Mouse (Mus musculus) E14TG2a.4 (cell line): Measurements from ENCODE around the gene Fam166a.

Source experiments
- H3K27me3 ChIP-seq: 2 replicates; pipeline ENCODE4 v1.6.1; 2014; ENCODE audit warnings: low read length, control low read depth; ENCODE audit not compliant: insufficient read depth
- H3K36me3 ChIP-seq: 2 replicates; pipeline ENCODE4 v1.6.1; 2014; ENCODE audit warnings: low read length, control low read depth; ENCODE audit not compliant: insufficient read depth
- H3K4me1 ChIP-seq: replicated peaks from 2 replicates; pipeline ENCODE4 v1.6.1; 2014; ENCODE audit warnings: low read depth, low read length, control low read depth
- H3K4me3 ChIP-seq: replicated peaks from 2 replicates; pipeline ENCODE4 v1.5.1; 2014; ENCODE audit warnings: mild to moderate bottlenecking, low read length
- H3K9me3 ChIP-seq: 2 replicates; pipeline ENCODE4 v1.6.1; 2014; ENCODE audit warnings: low read length, control low read depth
- CTCF ChIP-seq: conservative IDR thresholded peaks from 2 replicates; pipeline ENCODE4 v1.5.1; 2014; ENCODE audit warnings: low read length
- NANOG ChIP-seq: IDR thresholded peaks from 2 replicates; pipeline ENCODE4 v1.6.1; 2014; ENCODE audit warnings: borderline replicate concordance, low read length, mixed read lengths
- POU5F1 ChIP-seq: IDR thresholded peaks from 2 replicates; pipeline ENCODE4 v1.6.1; 2014; ENCODE audit warnings: low read length, borderline replicate concordance

The Fam166a gene

GRCm38 (mm10) chr2:25181891-25182397, 36.6 kb upstream of the Fam166a start:
- Histone ChIP-seq H3K9me3 (no peaks in the 10 kb centered on the region), H3K4me1 (peaks cover 66% of the 10 kb centered on the region), H3K4me3 (peak overlapping the region; percentile 86), H3K27me3 (peaks cover 93% of the 10 kb centered on the region), H3K36me3 (no peaks in the 10 kb centered on the region)
- TF ChIP-seq CTCF: no peak
- TF ChIP-seq NANOG: no peak
- no peak for TF ChIP-seq POU5F1

- peaks cover 92% of the 10 kb centered on the region for H3K27me3 ChIP-seq
- 0 out of 2 replicates have a peak overlapping the region, but pooled peaks have one; percentile 86 for H3K4me3 ChIP-seq
- TF ChIP-seq CTCF (no peak), NANOG (no peak)
- no peaks in the 10 kb centered on the region for H3K36me3 ChIP-seq
- no peaks in the 10 kb centered on the region for H3K9me3 ChIP-seq
- peaks cover 60% of the 10 kb centered on the region for H3K4me1 ChIP-seq
Observed at GRCm38 (mm10) chr2:25182664-25183063, 35.9 kb upstream of the Fam166a start.

- Histone ChIP-seq H3K27me3 (peaks cover 90% of the 10 kb centered on the region), H3K36me3 (no peaks in the 10 kb centered on the region), H3K4me1 (peaks cover 57% of the 10 kb centered on the region), H3K9me3 (no peaks in the 10 kb centered on the region), H3K4me3 (no peak overlapping the region)
- TF ChIP-seq POU5F1 (no peak), NANOG (no peak), CTCF (no peak)
Observed at GRCm38 (mm10) chr2:25183336-25183735, 35.2 kb upstream of the Fam166a start.

- no peaks in the 10 kb centered on the region for H3K36me3 ChIP-seq
- peaks cover 79% of the 10 kb centered on the region for H3K27me3 ChIP-seq
- TF ChIP-seq NANOG: no peak
- no peak for TF ChIP-seq CTCF
- no peak for TF ChIP-seq POU5F1
- H3K4me3 ChIP-seq: no peak overlapping the region
- no peaks in the 10 kb centered on the region for H3K9me3 ChIP-seq
- H3K4me1 ChIP-seq: peaks cover 49% of the 10 kb centered on the region
Observed at GRCm38 (mm10) chr2:25184496-25184895, 34.0 kb upstream of the Fam166a start.

DNA sequence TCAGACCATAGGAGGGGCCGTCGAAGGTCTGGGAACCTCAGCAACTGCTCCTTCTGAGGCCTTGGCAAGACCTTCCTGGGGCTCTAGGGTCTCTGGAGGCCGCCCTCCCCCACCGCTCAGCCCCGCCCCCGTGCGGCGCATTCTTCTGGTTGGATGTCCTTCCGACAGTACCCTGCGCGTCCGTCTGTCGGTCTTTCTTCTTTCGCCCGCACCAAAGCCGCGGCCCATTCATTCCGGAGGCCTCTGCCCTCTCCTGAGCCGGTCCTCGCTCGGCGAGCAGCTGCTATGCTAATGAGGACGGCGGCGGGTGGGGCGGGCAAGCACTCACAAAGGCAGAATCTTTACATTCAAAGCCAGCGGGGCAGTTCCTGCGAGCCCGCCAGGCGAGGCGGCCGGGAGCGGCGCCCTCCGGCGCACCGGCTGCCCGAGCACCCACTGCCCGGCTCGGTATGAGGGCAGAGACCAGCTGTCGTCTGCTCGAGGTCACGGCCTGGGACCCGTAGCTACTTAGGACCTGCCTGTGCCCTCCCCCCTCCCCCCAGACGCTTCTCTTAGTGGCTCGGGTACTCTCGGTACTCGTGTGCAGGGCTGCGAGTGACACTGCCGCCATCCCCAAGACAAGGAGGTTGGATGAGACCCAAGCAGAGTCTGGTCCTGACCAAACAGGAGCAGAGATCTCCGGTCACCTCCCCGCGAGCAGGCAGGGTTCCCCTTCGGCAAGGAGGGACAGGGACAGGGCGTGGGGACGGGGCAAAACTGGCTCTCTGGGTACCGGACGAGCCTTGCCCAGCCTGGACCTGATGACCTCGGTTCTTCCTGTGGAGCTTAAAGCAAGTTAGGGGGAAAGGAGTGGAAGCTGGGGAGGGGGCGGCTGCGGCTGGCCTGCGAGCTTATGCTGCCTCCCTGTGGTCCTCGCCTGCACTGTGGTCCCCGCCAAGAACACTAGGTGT, 32.6 kb upstream of the Fam166a start:
- Histone ChIP-seq H3K4me1 (peaks cover 40% of the 10 kb centered on the region), H3K27me3 (peaks cover 70% of the 10 kb centered on the region), H3K9me3 (no peaks in the 10 kb centered on the region), H3K4me3 (peak overlapping the region; percentile 80), H3K36me3 (no peaks in the 10 kb centered on the region)
- TF ChIP-seq CTCF (peak; percentile 23; the same call in 1 of the 2 replicates), NANOG (no peak), POU5F1 (no peak)

GRCm38 (mm10) chr2:25186575-25186930, 32.0 kb upstream of the Fam166a start:
- H3K27me3 ChIP-seq: peaks cover 64% of the 10 kb centered on the region
- TF ChIP-seq POU5F1 (no peak), NANOG (no peak), CTCF (no peak)
- peak overlapping the region; percentile 80 for H3K4me3 ChIP-seq
- no peaks in the 10 kb centered on the region for H3K9me3 ChIP-seq
- peaks cover 40% of the 10 kb centered on the region for H3K4me1 ChIP-seq
- H3K36me3 ChIP-seq: no peaks in the 10 kb centered on the region

DNA sequence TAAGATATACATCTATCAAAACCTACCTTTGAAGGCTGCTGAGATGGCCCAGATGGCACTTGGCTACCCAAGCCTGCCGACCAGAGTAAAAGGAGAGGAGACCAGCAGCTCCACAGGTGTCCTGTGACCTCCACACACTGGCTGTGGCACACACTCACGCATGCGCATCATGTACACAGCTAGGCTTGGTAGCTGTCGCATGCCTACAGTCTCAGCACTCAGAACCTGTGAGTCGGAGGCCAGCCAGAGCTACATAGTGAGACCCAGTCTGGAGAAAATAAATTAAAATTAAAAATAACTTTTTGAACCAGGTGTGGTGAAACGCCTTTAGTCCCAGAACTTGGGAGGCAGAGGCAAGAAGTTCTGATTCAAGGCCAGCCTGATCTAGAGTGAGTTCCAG, 30.7 kb upstream of the Fam166a start:
- H3K9me3 ChIP-seq: no peaks in the 10 kb centered on the region

GRCm38 (mm10) chr2:25193330-25193770, 25.2 kb upstream of the Fam166a start:
- peaks cover 15% of the 10 kb centered on the region for H3K36me3 ChIP-seq
- H3K4me1 ChIP-seq: peaks cover 56% of the 10 kb centered on the region
- no peaks in the 10 kb centered on the region for H3K9me3 ChIP-seq
- TF ChIP-seq CTCF: peak; percentile 80
- no peak for TF ChIP-seq NANOG
- no peak for TF ChIP-seq POU5F1
- peaks cover 8% of the 10 kb centered on the region for H3K27me3 ChIP-seq
- H3K4me3 ChIP-seq: peak overlapping the region; percentile 81

More for the DNA sequence above, 30.7 kb upstream of the Fam166a start:
- Histone ChIP-seq H3K4me3 (no peak overlapping the region), H3K4me1 (peaks cover 31% of the 10 kb centered on the region), H3K36me3 (no peaks in the 10 kb centered on the region), H3K27me3 (peaks cover 52% of the 10 kb centered on the region)
- TF ChIP-seq POU5F1 (no peak), NANOG (no peak), CTCF (no peak)
